Mouse (Mus musculus) E14TG2a.4 (cell line): ENCODE measurements around the gene Trio.
A peak's percentile ranks its signal among the peaks of the same experiment; 100 is the strongest.

Source experiments
- CTCF ChIP-seq: conservative IDR thresholded peaks from 2 replicates; pipeline ENCODE4 v1.5.1; 2014; ENCODE audit warnings: low read length
- NANOG ChIP-seq: IDR thresholded peaks from 2 replicates; pipeline ENCODE4 v1.6.1; 2014; ENCODE audit warnings: borderline replicate concordance, low read length, mixed read lengths

DNA sequence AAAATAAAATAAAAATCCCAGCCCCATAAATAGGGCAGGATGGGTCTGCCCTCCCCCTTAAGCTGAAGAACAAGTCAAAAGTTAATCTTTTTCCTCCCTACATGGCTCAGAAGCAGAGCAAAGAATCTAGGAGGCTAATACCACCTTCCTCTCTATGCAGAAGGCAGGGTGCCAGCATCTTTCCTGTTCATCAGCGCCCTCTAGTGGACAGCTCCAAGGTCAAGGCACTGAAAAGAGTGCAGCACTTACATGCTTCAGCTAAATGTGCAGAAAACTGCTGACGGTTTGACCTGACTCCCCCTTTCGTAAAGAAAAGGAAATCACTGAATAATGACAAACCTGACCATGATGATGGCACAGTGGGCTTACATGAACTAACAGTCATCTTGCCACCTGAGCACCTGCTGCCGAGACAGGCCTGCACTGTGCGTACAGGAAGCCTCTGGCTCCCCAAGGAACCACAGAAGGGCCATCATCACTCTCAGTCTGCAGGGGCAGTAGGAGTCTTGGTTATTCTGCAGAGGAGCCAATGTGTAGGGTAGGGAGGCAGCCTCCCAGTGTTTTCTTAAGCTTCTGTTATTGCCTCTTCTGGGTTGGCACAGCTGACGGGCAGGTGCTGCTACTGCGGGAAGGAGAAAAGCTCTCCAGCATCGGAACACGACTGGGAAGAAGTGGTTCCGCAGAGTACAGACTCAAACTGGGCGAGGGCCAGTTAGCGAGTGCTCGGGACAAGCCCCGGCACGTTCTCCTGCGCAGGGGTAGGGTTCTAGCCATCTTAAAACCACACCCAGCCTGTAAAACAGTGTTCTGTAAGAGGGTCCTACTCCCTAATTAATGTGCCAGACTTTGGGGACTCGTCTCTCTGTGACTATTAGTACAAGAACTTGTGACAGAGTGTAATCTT lies 141.0 kb downstream of the Trio start:
- TF ChIP-seq CTCF (peak; percentile 54), NANOG (no peak)
